Mouse (Mus musculus) cerebellum, adult 11-12 months (tissue): ENCODE data around the gene Aoc2.
"Not testable (repeated sequence)": the region's sequence is repeated elsewhere in the genome, so short reads cannot be mapped to it uniquely, and the experiment has no call there.

Experiments
- DNase-seq: peaks from one replicate; pipeline ENCODE4 v3.0.0; 2022

Gene Aoc2

GRCm38 (mm10) chr11:101357505-101358182, 32.8 kb downstream of the Aoc2 start:
- no peak for DNase-seq

DNA sequence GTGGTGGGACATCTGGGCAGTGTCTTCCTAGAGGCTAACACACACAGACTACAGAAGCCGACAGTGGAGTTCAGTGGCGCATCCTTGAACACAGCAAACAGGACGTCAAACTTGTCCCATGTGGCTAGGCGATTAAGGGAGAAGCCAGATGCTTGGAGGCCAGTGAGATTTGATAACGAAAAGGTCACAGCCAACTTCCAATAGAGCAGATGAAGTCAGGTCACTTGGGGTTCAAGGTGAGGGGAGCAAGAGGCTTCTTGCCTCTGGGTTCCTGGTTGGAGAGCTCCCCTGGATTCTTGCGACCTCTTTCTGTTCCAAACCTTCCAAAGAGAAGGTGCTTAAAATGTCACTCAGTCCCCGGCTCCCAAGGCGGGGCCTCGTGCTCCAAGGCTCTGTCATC, 34.9 kb downstream of the Aoc2 start:
- DNase-seq = no peak

- no peak for DNase-seq
Measured at GRCm38 (mm10) chr11:101360651-101361113, 35.8 kb downstream of the Aoc2 start.

DNA sequence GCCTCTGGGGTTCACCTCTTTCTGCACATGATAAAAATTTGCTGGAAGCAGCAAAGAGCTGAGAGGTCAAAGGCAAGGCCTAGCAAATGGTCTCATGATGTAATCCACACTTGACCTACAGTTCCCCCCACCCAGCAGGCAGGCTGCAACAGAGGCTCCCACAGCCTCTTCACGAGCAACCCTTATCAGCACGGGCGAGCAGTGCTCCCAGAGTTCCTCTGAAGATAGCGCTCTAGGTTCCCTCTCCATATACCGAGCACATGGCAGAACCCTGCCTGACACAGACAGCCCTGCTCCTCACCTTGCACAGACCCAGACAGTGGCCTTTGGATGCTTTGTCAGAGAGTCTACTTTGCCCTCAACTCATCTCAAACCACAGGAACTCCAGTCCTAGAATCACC, 39.7 kb downstream of the Aoc2 start:
- no peak for DNase-seq

DNA sequence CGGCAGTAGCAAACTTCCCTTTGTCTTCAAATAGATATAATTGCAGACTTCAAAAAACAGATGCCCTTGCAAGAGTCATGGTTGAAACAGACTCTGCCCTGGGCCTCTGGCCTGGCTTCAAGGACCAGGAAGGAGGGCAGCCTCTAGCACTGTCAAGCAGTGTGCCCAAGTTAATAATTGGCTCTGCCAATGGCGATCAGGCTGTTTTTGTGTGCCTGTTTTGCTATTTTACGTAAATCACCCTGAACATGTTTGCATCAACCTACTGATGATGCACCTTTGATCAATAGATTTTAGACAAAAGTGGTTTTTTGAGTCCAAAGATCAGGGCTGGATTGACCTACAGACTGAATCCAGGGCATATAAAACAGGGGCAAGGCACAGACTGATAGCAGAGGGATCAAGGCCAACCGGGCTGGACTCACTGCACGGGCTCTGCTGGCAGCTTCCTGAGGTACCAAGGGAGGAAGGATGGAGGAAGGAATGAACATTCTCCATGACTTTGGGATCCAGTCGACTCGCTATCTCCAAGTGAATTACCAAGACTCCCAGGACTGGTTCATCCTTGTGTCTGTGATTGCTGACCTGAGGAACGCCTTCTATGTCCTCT, 42.6 kb downstream of the Aoc2 start, which contains the start of gene G6pc:
TSS of gene G6pc (plus strand) at position 236 of the 610 bp plus-strand sequence.
- DNase-seq = no peak

DNA sequence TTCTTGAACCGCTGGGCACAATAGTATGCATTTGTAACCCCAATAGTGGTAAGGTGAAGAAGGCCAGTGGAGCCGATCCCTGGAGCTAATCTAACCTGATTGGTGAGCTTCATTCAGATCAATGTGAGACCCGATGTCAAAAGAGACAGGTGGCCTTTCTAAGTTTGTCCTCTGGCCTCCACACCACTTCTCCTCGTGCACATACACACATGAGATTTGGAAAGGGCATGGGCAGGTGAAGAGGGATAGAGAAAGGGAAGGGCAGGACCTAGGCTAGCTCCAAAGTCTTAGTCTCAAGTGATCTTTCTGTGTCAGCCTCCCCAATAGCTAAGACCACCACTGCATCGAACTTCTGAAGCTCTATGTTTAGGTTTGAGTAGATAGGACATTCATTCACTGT, 45.3 kb downstream of the Aoc2 start:
- no peak for DNase-seq

GRCm38 (mm10) chr11:101374421-101374938, 49.6 kb downstream of the Aoc2 start:
- no peak for DNase-seq

DNA sequence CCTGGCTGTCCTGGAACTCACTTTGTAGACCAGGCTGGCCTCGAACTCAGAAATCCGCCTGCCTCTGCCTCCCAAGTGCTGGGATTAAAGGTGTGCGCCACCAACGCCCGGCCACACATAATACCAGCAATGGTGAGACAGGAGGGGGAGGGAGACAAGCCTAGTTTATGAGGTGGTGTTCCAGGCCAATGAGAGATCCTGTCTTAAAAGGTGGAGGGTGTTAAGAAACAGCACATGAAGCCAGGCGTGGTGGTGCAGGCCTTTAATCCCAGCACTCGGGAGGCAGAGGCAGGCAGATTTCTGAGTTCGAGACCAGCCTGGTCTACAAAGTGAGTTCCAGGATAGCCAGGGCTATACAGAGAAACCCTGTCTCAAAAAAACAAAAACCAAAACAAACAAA, 53.3 kb downstream of the Aoc2 start:
- DNase-seq = not testable (repeated sequence)

GRCm38 (mm10) chr11:101378926-101379325, 54.1 kb downstream of the Aoc2 start:
- DNase-seq = no peak
